Mouse (Mus musculus) intestine, embryonic 14.5 days (tissue): ENCODE results near the gene Olfr1040. TPM values are rescaled to one million over a fixed set of nuclear protein-coding genes. Genes with fewer than 3 reads are reported as not detected.
"Not testable (repeated sequence)": the region's sequence is repeated elsewhere in the genome, so short reads cannot be mapped to it uniquely, and the experiment has no call there.

Experiments used
- ATAC-seq: fragments of 200-750 bp; cut with Nextera tagmentation; replicated peaks from 2 replicates; pipeline ENCODE4 v1.8.0; 2017; ENCODE audit warnings: low read depth, moderate number of reproducible peaks, moderate TSS enrichment, moderate library complexity; ENCODE audit not compliant: low FRiP score, low TSS enrichment
- DNase-seq: peaks from one replicate; pipeline ENCODE4 v3.0.0-alpha.2; 2018; ENCODE audit warnings: low spot score
- H3K27ac ChIP-seq: fragments of 300-500 bp; sonication (generic); 2 replicates; pipeline ENCODE4 v1.5.1; 2014; ENCODE audit warnings: low read depth, mild to moderate bottlenecking, control low read depth
- H3K27me3 ChIP-seq: fragments of 300-500 bp; sonication (generic); replicated peaks from 2 replicates; pipeline ENCODE4 v1.6.1; 2014; ENCODE audit warnings: low read length, control low read depth; ENCODE audit not compliant: control insufficient read depth, insufficient read depth
- H3K36me3 ChIP-seq: fragments of 300-500 bp; sonication (generic); 2 replicates; pipeline ENCODE4 v1.6.1; 2014; ENCODE audit warnings: low read length, control low read depth; ENCODE audit not compliant: control insufficient read depth, insufficient read depth
- H3K4me1 ChIP-seq: fragments of 300-500 bp; sonication (generic); replicated peaks from 2 replicates; pipeline ENCODE4 v1.6.1; 2014; ENCODE audit warnings: low read length, control low read depth, mixed read lengths; ENCODE audit not compliant: control insufficient read depth, insufficient read depth
- H3K4me2 ChIP-seq: fragments of 300-500 bp; sonication (generic); 2 replicates; pipeline ENCODE4 v1.6.1; 2014; ENCODE audit warnings: low read length
- H3K4me3 ChIP-seq: fragments of 300-500 bp; sonication (generic); 2 replicates; pipeline ENCODE4 v1.5.1; 2014; ENCODE audit warnings: low read depth, low read length, control low read depth, mixed read lengths
- H3K9ac ChIP-seq: fragments of 300-500 bp; sonication (generic); 2 replicates; pipeline ENCODE4 v1.6.1; 2014; ENCODE audit warnings: mild to moderate bottlenecking, low read length
- H3K9me3 ChIP-seq: fragments of 300-500 bp; sonication (generic); 2 replicates; pipeline ENCODE4 v1.6.1; 2016; ENCODE audit warnings: low read length, control low read depth; ENCODE audit not compliant: control insufficient read depth
- whole genome bisulfite sequencing: fragments of 180-500 bp; shearing (Covaris S2); extraction: QIAGEN DNeasy Blood & Tissue Kit; methylation state at CpG from one replicate; pipeline ENCODE4 v1.1.7; 2014; 5-methylcytosine and 5-hydroxymethylcytosine counted together
- polyA plus RNA-seq: library from polyadenylated mRNA; unstranded; fragments of >200 nt; fragmentation: Nextera tagmentation; extraction: Ambion mirVana; gene quantifications from 2 replicates; pipeline ENCODE4 v1.2.1, GENCODE M21; 2014

The Olfr1040 gene
- polyA plus RNA-seq: not detected in 2 replicates

GRCm38 (mm10) chr2:86146632-86147031 is at the start of gene Olfr1040:
Gene Olfr1040, minus strand, starts transcription at chr2:86146732.
- ATAC-seq (no peak), DNase-seq (no peak)
- H3K4me3 ChIP-seq: no peak within 1 kb of the TSS
- 83% methylated on average over 1 of the region's 1 CpGs for WGBS
- no peak within 1 kb of the TSS for H3K4me2 ChIP-seq
- H3K9ac ChIP-seq: no peak within 1 kb of the TSS
- 0 out of 2 replicates have a peak, but pooled peaks cover 3% of the 10 kb centered on the region for H3K9me3 ChIP-seq
- H3K36me3 ChIP-seq: no peaks in the 10 kb centered on the region
- no peaks in the 10 kb centered on the region for H3K4me1 ChIP-seq
- H3K27ac ChIP-seq: no peak within 1 kb of the TSS
- no peaks in the 10 kb centered on the region for H3K27me3 ChIP-seq

- no peak overlapping the region for H3K9ac ChIP-seq
- H3K4me3 ChIP-seq: no peak overlapping the region
- DNase-seq (no peak), ATAC-seq (no peak)
- H3K4me1 ChIP-seq: no peaks in the 10 kb centered on the region
- no peaks in the 10 kb centered on the region for H3K27me3 ChIP-seq
- no peak overlapping the region for H3K4me2 ChIP-seq
- WGBS: 53% methylated on average over 1 of the region's 1 CpGs
- H3K27ac ChIP-seq: no peak overlapping the region
- no peaks in the 10 kb centered on the region for H3K9me3 ChIP-seq
- H3K36me3 ChIP-seq: no peaks in the 10 kb centered on the region
These were observed 49.3 kb upstream of the Olfr1040 start for GRCm38 (mm10) chr2:86195863-86196262.

- Histone ChIP-seq H3K27ac (no peak within 1 kb of the TSS), H3K4me3 (no peak within 1 kb of the TSS), H3K36me3 (no peaks in the 10 kb centered on the region), H3K9ac (no peak within 1 kb of the TSS), H3K9me3 (no peaks in the 10 kb centered on the region), H3K4me1 (no peaks in the 10 kb centered on the region), H3K4me2 (no peak within 1 kb of the TSS), H3K27me3 (no peaks in the 10 kb centered on the region)
- ATAC-seq: no peak
- no peak for DNase-seq
These were observed 39.1 kb upstream of the Olfr1040 start, which contains the start of gene Olfr52 for GRCm38 (mm10) chr2:86185583-86185982. Gene Olfr52, minus strand, starts transcription at chr2:86185683.

- Histone ChIP-seq H3K9ac (no peak overlapping the region), H3K9me3 (no peaks in the 10 kb centered on the region), H3K27ac (no peak overlapping the region), H3K4me2 (no peak overlapping the region), H3K4me3 (no peak overlapping the region), H3K4me1 (no peaks in the 10 kb centered on the region), H3K27me3 (no peaks in the 10 kb centered on the region), H3K36me3 (no peaks in the 10 kb centered on the region)
- no peak for ATAC-seq
- DNase-seq: no peak
- 84% methylated on average over 3 of the region's 3 CpGs for WGBS
These were observed 33.4 kb upstream of the Olfr1040 start for GRCm38 (mm10) chr2:86179950-86180349.

GRCm38 (mm10) chr2:86177720-86178119 is 31.2 kb upstream of the Olfr1040 start, which contains the start of gene Olfr1044:
Gene Olfr1044, minus strand, starts transcription at chr2:86177820.
- Histone ChIP-seq H3K36me3 (no peaks in the 10 kb centered on the region), H3K4me1 (no peaks in the 10 kb centered on the region), H3K27me3 (no peaks in the 10 kb centered on the region), H3K9ac (no peak within 1 kb of the TSS), H3K9me3 (no peaks in the 10 kb centered on the region), H3K4me2 (no peak within 1 kb of the TSS), H3K4me3 (no peak within 1 kb of the TSS), H3K27ac (no peak within 1 kb of the TSS)
- DNase-seq: no peak
- ATAC-seq: no peak

- not testable (repeated sequence) for ATAC-seq, H3K9me3 ChIP-seq, H3K4me2 ChIP-seq, H3K4me3 ChIP-seq, DNase-seq, H3K36me3 ChIP-seq, H3K27me3 ChIP-seq, H3K4me1 ChIP-seq, H3K9ac ChIP-seq, H3K27ac ChIP-seq
- WGBS: 73% methylated on average over 7 of the region's 7 CpGs
These were observed 28.9 kb upstream of the Olfr1040 start for GRCm38 (mm10) chr2:86175422-86175821.

- no peak for ATAC-seq
- Histone ChIP-seq H3K9me3 (no peaks in the 10 kb centered on the region), H3K27me3 (no peaks in the 10 kb centered on the region), H3K9ac (no peak within 1 kb of the TSS), H3K4me3 (no peak within 1 kb of the TSS), H3K36me3 (no peaks in the 10 kb centered on the region), H3K4me1 (no peaks in the 10 kb centered on the region), H3K4me2 (no peak within 1 kb of the TSS), H3K27ac (no peak within 1 kb of the TSS)
- 87% methylated on average over 2 of the region's 2 CpGs for WGBS
- DNase-seq: no peak
These were observed 20.9 kb upstream of the Olfr1040 start, which contains the start of gene Olfr1043 for GRCm38 (mm10) chr2:86167422-86167821. Gene Olfr1043, minus strand, starts transcription at chr2:86167522.

- Histone ChIP-seq H3K4me2 (no peak within 1 kb of the TSS), H3K4me3 (no peak within 1 kb of the TSS), H3K27ac (no peak within 1 kb of the TSS), H3K9me3 (no peaks in the 10 kb centered on the region), H3K36me3 (no peaks in the 10 kb centered on the region), H3K27me3 (no peaks in the 10 kb centered on the region), H3K9ac (no peak within 1 kb of the TSS), H3K4me1 (no peaks in the 10 kb centered on the region)
- 86% methylated on average over 2 of the region's 2 CpGs for WGBS
- ATAC-seq: no peak
- DNase-seq: no peak
These were observed 15.2 kb upstream of the Olfr1040 start, which contains the start of gene Olfr1042 for GRCm38 (mm10) chr2:86161738-86162137. Gene Olfr1042, minus strand, starts transcription at chr2:86161838.

GRCm38 (mm10) chr2:86135828-86136227 is 10.7 kb downstream of the Olfr1040 start, which contains the start of gene Olfr1039:
Gene Olfr1039, minus strand, starts transcription at chr2:86135928.
- Histone ChIP-seq H3K36me3 (no peaks in the 10 kb centered on the region), H3K9ac (no peak within 1 kb of the TSS), H3K4me3 (no peak within 1 kb of the TSS), H3K9me3 (no peaks in the 10 kb centered on the region), H3K27ac (no peak within 1 kb of the TSS), H3K4me1 (no peaks in the 10 kb centered on the region), H3K27me3 (no peaks in the 10 kb centered on the region), H3K4me2 (no peak within 1 kb of the TSS)
- WGBS: 92% methylated on average over 1 of the region's 1 CpGs
- DNase-seq: no peak
- ATAC-seq: no peak
